Mouse (Mus musculus) megakaryocyte, embryonic 14.5 days (primary cell): Measurements from ENCODE around the gene Ggt1.

ENCODE experiments used
- FLI1 ChIP-seq: IDR thresholded peaks from 2 replicates; pipeline ENCODE4 v1.6.1; 2012; ENCODE audit warnings: low read length, inconsistent platforms, mixed read lengths
- GATA1 ChIP-seq: IDR thresholded peaks from 3 replicates; pipeline ENCODE4 v1.6.1; 2012; ENCODE audit warnings: mixed read lengths, low read length, inconsistent platforms, borderline replicate concordance

- no peak for TF ChIP-seq GATA1
- no peak for TF ChIP-seq FLI1
Measured at GRCm38 (mm10) chr10:75568851-75569250, 7.4 kb downstream of the Ggt1 start.
